Mouse (Mus musculus): ENCODE results near the gene Psen1.

DNA sequence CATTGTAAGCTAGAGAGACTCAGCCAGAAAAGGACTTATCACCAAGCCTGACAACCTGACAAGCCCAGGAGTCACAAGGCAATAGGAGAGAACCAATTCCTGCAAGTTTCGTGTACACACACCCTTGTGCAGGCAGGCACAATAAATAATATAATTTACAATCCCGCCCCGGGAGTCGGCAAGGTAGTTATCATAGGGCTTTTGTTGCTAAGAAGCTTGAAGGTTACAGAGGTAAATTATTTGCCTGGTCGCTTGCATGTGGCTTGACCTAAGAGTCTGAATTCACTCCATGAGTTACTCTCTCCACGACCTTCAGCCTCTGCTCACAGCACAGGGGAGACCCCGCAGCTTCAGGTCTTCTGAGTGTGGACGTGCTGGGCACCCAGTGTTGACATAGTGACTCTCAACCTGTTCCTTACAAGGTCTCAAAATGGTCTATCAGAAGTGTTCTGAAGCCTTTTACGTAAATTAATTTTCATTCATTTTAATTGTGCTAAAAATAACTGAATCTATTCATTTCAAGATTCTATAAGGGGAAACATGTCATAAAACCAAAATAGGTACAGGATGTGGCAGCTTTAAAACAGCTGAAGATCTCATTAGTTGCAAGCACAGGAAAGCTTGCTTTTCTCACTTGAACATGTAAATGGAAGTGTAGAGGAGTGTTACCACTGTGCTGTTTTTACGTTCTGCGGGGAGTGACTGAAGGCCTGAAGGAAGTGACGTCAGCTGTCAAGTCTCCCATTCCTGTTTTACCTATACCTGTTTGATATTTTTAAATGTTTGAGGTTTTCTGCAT is 38.8 kb downstream of the Psen1 start:
- TF ChIP-seq CTCF (IDR thresholded peaks at IDR 0.05; ENCODE audit: borderline replicate concordance, insufficient read depth, low read length): no peak
- TF ChIP-seq POLR2A (IDR thresholded peaks at IDR 0.05; ENCODE audit: low read depth, low read length): no peak
